Mouse (Mus musculus): ENCODE results near the gene Trim7. TPM values are rescaled to one million over a fixed set of nuclear protein-coding genes. Genes with fewer than 3 reads are reported as not detected.
A peak's percentile ranks its signal among the peaks of the same experiment; 100 is the strongest.

Gene Trim7
- polyA plus RNA-seq, 1 experiment from 2014 or later = 1.0 TPM

- no peak overlapping the region for H3K4me2 ChIP-seq (replicated peaks)
- no peaks in the 10 kb centered on the region for H3K9me3 ChIP-seq
- H3K36me3 ChIP-seq = no peaks in the 10 kb centered on the region
- no peaks in the 10 kb centered on the region for H3K27me3 ChIP-seq
- H3K27ac ChIP-seq = no peak overlapping the region
- H3K4me1 ChIP-seq = peaks cover 5% of the 10 kb centered on the region
- ATAC-seq (ENCODE audit: low FRiP score, low read depth) = no peak
- WGBS = 98% methylated on average over 3 of the region's 3 CpGs
- no peak overlapping the region for H3K9ac ChIP-seq
- H3K4me3 ChIP-seq = no peak overlapping the region
Measured at GRCm38 (mm10) chr11:48793184-48793583, 32.8 kb upstream of the Trim7 start.

GRCm38 (mm10) chr11:48795221-48795620 lies 30.7 kb upstream of the Trim7 start:
- Histone ChIP-seq H3K27me3 (no peaks in the 10 kb centered on the region), H3K4me3 (no peak overlapping the region), H3K4me1 (peaks cover 13% of the 10 kb centered on the region), H3K36me3 (no peaks in the 10 kb centered on the region), H3K4me2 (replicated peaks) (no peak overlapping the region), H3K9me3 (no peaks in the 10 kb centered on the region), H3K27ac (no peak overlapping the region), H3K9ac (no peak overlapping the region)
- WGBS = 86% methylated on average over 7 of the region's 7 CpGs
- ATAC-seq (ENCODE audit: low FRiP score, low read depth) = no peak

GRCm38 (mm10) chr11:48796290-48796689 lies 29.6 kb upstream of the Trim7 start:
- Histone ChIP-seq H3K27ac (no peak overlapping the region), H3K9me3 (no peaks in the 10 kb centered on the region), H3K9ac (no peak overlapping the region), H3K4me2 (replicated peaks) (no peak overlapping the region), H3K4me1 (peaks cover 16% of the 10 kb centered on the region), H3K27me3 (no peaks in the 10 kb centered on the region), H3K36me3 (peaks cover under 1% of the 10 kb centered on the region; the same call in 1 of the 2 replicates), H3K4me3 (no peak overlapping the region)
- WGBS = 79% methylated on average over 4 of the region's 4 CpGs
- ATAC-seq (ENCODE audit: low FRiP score, low read depth) = no peak

DNA sequence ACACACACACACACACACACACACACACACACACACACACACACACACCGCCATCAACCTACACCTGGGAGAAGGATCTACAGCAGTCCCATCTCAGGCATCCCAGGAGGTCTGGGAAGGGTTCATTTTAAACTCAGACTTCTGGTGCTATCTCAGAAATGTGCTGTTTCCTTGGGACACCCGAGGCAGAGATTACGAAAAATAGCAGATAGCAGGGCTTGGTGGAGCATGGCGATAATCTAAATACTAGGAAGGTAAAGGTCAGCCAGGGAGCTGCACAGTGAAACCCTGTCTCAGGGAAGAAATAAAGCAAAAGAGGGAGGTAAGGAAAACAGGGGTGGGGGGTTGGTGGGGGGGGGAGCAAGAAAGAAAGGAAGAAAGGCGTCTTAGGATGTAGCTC lies 28.7 kb upstream of the Trim7 start:
- Histone ChIP-seq H3K4me1 (peaks cover 25% of the 10 kb centered on the region), H3K27ac (no peak overlapping the region), H3K9me3 (no peaks in the 10 kb centered on the region), H3K4me2 (replicated peaks) (no peak overlapping the region), H3K36me3 (peaks cover 10% of the 10 kb centered on the region), H3K27me3 (no peaks in the 10 kb centered on the region), H3K9ac (no peak overlapping the region), H3K4me3 (no peak overlapping the region)
- ATAC-seq (ENCODE audit: low FRiP score, low read depth) = no peak
- 88% methylated on average over 5 of the region's 5 CpGs for WGBS

GRCm38 (mm10) chr11:48798308-48798707 lies 27.6 kb upstream of the Trim7 start:
- peaks cover 20% of the 10 kb centered on the region for H3K36me3 ChIP-seq
- ATAC-seq (ENCODE audit: low FRiP score, low read depth) = no peak
- H3K27ac ChIP-seq = no peak overlapping the region
- no peaks in the 10 kb centered on the region for H3K27me3 ChIP-seq
- H3K4me2 ChIP-seq (replicated peaks) = peak overlapping the region; percentile 93
- no peaks in the 10 kb centered on the region for H3K9me3 ChIP-seq
- no peak overlapping the region for H3K9ac ChIP-seq
- WGBS = 87% methylated on average over 7 of the region's 7 CpGs
- H3K4me3 ChIP-seq = no peak overlapping the region
- peaks cover 35% of the 10 kb centered on the region for H3K4me1 ChIP-seq

- peak overlapping the region; percentile 95 for H3K9ac ChIP-seq
- peak overlapping the region; percentile 93 for H3K4me2 ChIP-seq (replicated peaks)
- 8% methylated on average over 18 of the region's 18 CpGs for WGBS
- no peaks in the 10 kb centered on the region for H3K9me3 ChIP-seq
- no peaks in the 10 kb centered on the region for H3K27me3 ChIP-seq
- H3K4me1 ChIP-seq = peaks cover 35% of the 10 kb centered on the region
- peaks cover 30% of the 10 kb centered on the region for H3K36me3 ChIP-seq
- ATAC-seq (ENCODE audit: low FRiP score, low read depth) = peak; percentile 21
- H3K27ac ChIP-seq = peak overlapping the region; percentile 98
- peak overlapping the region; percentile 88 for H3K4me3 ChIP-seq
Measured at GRCm38 (mm10) chr11:48798984-48799920, 26.7 kb upstream of the Trim7 start.

GRCm38 (mm10) chr11:48799921-48800701 lies 25.8 kb upstream of the Trim7 start, which contains the start of gene Rack1:
Rack1 (plus strand) TSS chr11:48800332.
- Histone ChIP-seq H3K4me3 (peak within 1 kb of the TSS; percentile 88), H3K4me1 (peaks cover 35% of the 10 kb centered on the region), H3K27me3 (no peaks in the 10 kb centered on the region), H3K9ac (peak within 1 kb of the TSS; percentile 95), H3K4me2 (replicated peaks) (peak within 1 kb of the TSS; percentile 93), H3K36me3 (peaks cover 38% of the 10 kb centered on the region), H3K9me3 (no peaks in the 10 kb centered on the region), H3K27ac (peak within 1 kb of the TSS; percentile 98)
- under 1% methylated on average over 47 of the region's 47 CpGs for WGBS
- peak; percentile 92 for ATAC-seq (ENCODE audit: low FRiP score, low read depth)

- WGBS = 73% methylated on average over 17 of the region's 17 CpGs
- no peaks in the 10 kb centered on the region for H3K27me3 ChIP-seq
- peak overlapping the region; percentile 93 for H3K4me2 ChIP-seq (replicated peaks)
- ATAC-seq (ENCODE audit: low FRiP score, low read depth) = no peak
- peak overlapping the region; percentile 88 for H3K4me3 ChIP-seq
- peaks cover 58% of the 10 kb centered on the region for H3K36me3 ChIP-seq
- H3K9me3 ChIP-seq = no peaks in the 10 kb centered on the region
- H3K27ac ChIP-seq = no peak overlapping the region
- H3K9ac ChIP-seq = peak overlapping the region; percentile 95
- peaks cover 35% of the 10 kb centered on the region for H3K4me1 ChIP-seq
Measured at GRCm38 (mm10) chr11:48801831-48802772, 23.8 kb upstream of the Trim7 start.

DNA sequence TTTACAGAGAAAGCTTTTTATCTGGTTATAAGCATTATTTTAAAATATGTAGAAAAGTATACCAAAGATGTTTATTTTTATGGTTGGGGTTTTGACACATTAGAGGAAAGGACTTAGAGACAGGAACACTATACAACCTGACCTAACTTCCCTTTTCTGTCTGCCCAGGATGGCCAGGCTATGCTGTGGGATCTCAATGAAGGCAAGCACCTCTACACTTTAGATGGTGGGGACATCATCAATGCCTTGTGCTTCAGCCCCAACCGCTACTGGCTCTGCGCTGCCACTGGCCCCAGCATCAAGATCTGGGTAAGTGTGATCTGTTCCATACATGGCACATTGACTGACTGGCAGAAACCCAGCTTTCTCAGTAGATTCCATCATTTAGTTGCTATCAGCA lies 22.0 kb upstream of the Trim7 start:
- 98% methylated on average over 2 of the region's 2 CpGs for WGBS
- H3K27me3 ChIP-seq = no peaks in the 10 kb centered on the region
- peaks cover 24% of the 10 kb centered on the region for H3K4me1 ChIP-seq
- H3K27ac ChIP-seq = no peak overlapping the region
- H3K4me3 ChIP-seq = no peak overlapping the region
- H3K36me3 ChIP-seq = peaks cover 77% of the 10 kb centered on the region
- H3K9me3 ChIP-seq = no peaks in the 10 kb centered on the region
- ATAC-seq (ENCODE audit: low FRiP score, low read depth) = no peak
- H3K9ac ChIP-seq = no peak overlapping the region
- no peak overlapping the region for H3K4me2 ChIP-seq (replicated peaks)

GRCm38 (mm10) chr11:48804922-48805321 lies 21.0 kb upstream of the Trim7 start:
- ATAC-seq (ENCODE audit: low FRiP score, low read depth) = no peak
- peaks cover 23% of the 10 kb centered on the region for H3K4me1 ChIP-seq
- no peak overlapping the region for H3K9ac ChIP-seq
- no peak overlapping the region for H3K4me2 ChIP-seq (replicated peaks)
- no peaks in the 10 kb centered on the region for H3K9me3 ChIP-seq
- no peak overlapping the region for H3K27ac ChIP-seq
- H3K27me3 ChIP-seq = no peaks in the 10 kb centered on the region
- H3K36me3 ChIP-seq = peaks cover 87% of the 10 kb centered on the region
- 84% methylated on average over 2 of the region's 2 CpGs for WGBS
- no peak overlapping the region for H3K4me3 ChIP-seq

GRCm38 (mm10) chr11:48806856-48807562 lies 18.9 kb upstream of the Trim7 start:
- ATAC-seq (ENCODE audit: low FRiP score, low read depth) = 0 out of 2 replicates have a peak, but pooled peaks have one; percentile 9
- H3K27ac ChIP-seq = no peak overlapping the region
- peaks cover 13% of the 10 kb centered on the region for H3K4me1 ChIP-seq
- no peaks in the 10 kb centered on the region for H3K9me3 ChIP-seq
- no peaks in the 10 kb centered on the region for H3K27me3 ChIP-seq
- WGBS = 58% methylated on average over 21 of the region's 21 CpGs
- no peak overlapping the region for H3K4me2 ChIP-seq (replicated peaks)
- peaks cover 99% of the 10 kb centered on the region for H3K36me3 ChIP-seq
- H3K9ac ChIP-seq = no peak overlapping the region; the same call in 1 of the 2 replicates
- no peak overlapping the region for H3K4me3 ChIP-seq

Data from limb, embryonic 13.5 days (tissue).